Mouse (Mus musculus): ENCODE results near the gene Tmem156.
A peak's percentile ranks its signal among the peaks of the same experiment; 100 is the strongest.

The Tmem156 gene

DNA sequence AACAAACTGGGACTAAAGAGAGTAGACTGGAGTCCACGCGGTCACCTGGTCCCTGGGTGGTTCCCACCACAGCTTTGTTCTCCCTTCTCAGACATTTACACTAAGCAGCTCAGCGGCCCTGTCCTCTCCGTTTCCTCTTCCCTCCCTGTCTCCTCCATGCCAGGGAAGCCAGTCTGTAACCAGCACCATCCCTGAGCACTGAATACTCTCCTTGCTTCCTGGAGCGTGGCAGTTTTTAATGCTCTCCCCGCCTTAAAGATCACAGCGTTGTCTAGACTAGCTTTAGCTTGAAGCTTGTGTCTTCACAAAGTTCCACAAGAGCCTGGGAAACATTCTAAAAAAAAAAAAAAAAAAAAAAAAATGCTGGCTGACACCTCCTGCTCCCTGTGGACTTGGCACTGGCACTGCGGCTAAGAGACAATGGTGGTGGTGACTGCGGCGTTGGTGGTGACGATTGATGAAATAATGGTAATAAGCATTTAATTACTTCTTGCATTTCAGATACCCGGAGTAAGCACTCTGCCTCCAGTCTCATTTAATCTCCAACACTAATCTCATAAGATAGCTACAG, 44.6 kb downstream of the Tmem156 start:
- DNase-seq (ENCODE audit: low spot score): no peak

DNA sequence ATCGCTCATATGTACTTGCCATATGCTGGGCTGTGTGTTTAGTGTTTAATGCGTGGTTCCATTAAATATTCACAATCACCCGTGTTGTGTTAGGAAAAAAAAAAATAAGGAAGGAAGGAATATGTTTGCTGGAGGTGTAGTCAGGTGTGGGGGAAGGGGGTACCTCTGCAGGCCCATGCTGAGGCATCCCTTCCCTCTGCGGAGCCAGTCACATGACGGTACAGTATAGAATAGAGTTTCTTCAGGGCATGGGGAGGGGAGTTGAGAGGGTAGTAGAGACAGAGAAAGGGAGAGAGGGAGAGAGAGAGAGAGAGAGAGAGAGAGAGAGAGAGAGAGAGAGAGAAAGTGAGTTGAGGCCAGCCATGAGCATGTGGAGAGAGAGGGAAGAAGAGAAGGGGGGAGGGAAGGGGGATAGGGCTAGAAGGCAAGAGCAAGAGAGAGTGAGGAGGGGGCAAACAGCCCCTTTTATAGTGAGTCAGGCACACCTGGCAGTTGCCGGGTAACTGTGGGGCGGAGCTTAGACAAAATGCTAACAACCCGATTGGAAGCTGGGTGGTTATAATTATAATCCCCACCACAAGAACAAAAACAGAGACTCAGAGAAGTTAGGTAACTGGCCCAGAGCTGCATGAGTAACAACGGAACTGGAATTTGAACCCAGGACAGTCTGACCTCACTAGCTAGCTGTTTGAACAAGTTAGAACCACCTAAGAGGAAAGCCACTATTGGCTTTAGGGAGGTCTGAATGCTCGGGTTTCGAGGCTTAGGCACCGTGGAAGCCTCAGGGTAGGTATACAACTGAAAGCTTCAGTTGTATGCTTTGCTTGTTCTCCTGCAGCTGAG, 45.3 kb downstream of the Tmem156 start:
- DNase-seq (ENCODE audit: low spot score): no peak

DNA sequence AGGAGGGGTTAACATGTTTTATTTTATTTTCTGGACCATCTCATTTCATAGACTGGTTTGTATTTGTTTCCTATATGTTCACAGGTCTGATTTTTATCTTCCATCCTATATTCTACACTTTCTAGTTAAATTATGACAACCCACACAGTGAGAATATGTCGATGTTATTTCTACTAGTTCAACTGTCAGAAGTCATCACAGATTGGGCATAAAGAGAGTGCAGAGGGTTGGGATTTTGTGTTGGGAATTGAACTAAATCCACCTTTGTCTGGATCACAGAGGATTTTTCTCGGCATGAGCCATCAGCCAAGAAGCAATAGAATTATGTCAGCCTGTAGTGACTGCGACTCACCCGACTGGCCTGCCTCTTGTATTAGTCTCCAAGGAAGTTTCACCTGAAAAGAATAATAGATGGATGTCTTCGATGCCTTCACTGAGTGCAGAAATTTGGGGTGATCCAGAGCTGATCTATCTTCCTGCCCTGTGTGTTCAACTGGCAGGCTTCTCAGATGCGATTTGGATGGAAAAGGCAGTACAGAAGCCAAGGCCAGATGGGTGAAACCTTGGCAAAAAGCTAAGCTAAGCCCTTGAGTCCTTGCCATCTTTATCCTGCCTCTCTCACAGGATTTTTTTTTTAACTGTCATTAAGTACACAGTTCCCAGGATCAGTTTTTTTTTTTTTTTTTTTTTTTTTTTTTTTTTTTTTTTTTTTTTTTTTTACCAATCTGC, 46.1 kb downstream of the Tmem156 start:
- DNase-seq (ENCODE audit: low spot score): no peak

DNA sequence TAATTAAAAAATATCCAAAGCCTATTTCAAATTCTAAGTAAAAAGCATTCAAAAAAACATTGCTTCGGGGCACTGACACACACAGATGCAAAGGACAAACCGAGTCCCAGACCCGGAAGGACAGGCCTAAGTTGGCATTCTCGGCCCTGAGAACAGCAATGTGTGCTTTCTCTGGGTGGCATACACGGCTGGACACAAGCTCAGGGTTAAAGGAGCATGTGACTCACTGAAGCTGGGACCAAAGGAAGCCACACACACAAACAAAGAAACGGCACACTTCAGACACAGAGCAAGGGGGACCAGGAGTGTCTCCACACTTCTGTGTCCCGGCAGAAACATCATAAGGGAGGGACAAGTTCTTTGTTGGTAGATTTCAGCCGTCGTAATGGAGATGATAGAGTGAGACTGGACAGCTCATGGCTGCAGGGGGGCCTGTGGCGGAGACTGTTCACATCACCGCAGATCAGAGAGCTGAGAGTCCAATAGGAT, 48.5 kb downstream of the Tmem156 start:
- DNase-seq (ENCODE audit: low spot score): no peak

DNA sequence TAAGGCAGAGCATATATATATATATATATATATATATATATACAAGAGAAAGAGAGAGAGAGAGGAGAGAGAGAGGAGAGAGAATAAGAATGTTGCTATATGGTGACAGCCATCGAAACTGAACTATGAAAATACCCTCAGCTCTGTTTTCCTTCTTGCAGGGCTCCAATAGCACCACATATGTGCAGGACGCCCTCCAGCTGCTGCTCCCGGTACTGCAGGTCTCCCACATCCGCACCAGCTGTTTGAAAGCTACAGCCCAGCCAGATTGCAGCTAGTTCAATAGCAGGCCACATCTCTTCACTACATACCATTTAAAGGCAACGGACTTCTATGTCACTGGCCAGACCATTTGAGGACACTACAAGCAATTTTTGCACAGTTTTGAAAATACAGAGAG, 51.5 kb downstream of the Tmem156 start:
- DNase-seq (ENCODE audit: low spot score): peak; percentile 28

DNA sequence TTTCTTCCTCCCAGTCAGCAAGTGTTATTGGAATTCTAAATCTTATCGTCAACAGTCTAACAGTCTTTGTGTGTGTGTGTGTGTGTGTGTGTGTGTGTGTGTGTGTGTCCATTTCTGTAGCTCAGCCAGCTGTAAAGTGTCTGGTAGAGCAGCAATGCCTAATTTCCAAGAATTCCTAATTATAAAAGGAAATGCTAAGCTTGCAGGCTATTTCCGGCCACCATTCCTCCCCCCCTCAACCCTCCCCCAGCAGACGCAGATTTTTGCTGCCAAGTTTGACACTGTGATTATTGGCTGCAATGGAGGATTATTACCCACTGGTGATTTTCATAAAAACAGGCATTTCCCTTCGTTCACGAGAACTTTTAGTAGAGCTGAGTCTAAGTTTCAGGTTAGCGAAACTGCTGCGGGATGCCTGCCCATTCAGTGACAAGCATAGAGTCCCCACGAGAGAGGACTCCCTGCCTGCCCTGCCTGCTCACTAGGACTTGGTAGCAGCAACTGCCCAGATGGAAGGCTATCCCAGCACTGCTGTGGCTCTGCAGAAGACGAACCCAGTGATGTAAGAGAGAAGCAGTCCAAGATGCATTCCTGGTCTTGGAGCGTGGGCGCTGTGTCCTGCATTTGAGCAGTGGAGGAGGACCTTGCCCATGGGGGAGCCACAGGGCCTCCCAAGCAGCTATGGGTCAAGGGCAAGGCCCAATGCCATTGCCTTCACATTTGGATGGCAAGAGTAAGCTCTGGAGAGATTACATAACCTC, 52.9 kb downstream of the Tmem156 start:
- DNase-seq (ENCODE audit: low spot score): peak; percentile 39

DNA sequence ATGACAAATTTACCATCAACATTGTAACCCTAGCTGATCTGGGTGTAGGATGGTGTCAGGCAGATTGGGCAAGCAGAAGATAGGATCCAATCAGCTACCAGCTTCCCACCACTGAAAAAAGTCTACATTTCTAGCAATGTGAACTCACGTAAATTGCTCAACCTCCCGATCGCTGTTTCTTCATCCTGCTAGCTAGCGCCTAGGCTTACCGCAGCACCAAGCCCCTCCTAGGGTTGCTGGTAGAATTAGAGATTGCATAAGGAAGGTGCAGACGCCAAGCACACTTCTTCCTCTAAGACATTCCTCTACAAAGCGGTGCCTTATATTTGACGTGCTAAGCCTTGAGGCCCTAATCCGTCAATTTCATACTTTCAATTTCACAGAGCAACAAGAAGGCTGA, 53.6 kb downstream of the Tmem156 start:
- no peak for DNase-seq (ENCODE audit: low spot score)

DNA sequence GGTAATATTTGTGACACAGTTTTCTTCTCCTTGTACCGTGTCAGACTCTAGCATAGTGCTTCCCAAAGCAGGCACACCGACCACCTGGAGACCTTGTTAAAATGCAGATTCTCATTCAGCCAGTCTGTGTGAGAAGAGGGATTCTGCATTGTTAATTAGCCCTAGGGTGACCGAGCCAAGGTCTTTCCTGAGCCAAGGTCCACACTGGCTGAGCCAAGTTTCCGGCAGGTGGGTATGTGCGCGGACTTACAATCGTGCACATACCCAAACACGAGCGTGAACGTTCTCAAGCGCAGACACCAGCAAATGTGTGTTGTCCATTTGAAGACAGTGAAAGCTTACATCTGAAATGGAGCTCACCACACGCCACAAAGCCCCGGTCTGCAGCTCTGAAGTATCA, 55.3 kb downstream of the Tmem156 start:
- no peak for DNase-seq (ENCODE audit: low spot score)

DNA sequence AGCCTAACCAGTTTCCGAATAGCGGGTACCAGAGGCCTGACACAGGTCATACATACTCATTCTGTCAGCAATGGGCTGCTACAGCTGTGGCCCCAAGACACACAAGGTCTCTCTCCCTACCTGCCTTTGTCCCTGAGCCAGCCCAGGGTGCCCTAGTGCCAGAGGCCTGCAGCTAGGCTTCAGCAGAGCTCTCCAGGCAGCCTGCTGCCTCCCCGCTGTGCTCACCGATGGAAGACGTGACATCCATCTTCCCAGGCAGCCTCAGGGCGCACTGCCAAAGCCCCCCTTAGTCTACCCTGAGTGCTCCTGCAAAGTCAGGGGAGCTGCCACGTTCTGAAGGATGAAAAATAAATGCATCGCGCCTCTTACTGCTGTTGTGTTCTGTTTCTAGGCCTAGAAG, 63.9 kb downstream of the Tmem156 start:
- DNase-seq (ENCODE audit: low spot score): peak; percentile 32

DNA sequence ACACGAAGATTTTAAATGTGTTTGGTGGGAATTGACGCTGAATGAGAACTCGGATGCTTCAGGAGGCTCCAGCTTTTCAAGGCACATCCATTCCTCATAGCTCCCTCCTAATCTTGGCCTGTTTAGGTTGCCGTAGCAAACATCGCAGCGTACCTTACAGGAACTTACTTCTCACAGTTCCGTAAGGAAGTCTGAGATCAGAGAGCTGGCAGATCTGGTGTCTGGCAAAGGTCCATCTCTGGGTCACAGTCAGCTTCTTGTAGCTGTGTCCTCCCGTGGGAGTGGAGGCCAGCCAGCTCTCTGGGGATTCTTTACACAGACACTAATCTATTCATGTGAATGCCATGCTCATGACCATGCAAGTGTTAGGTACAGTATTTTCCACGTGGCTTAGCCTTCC, 65.2 kb downstream of the Tmem156 start:
- no peak for DNase-seq (ENCODE audit: low spot score)

DNA sequence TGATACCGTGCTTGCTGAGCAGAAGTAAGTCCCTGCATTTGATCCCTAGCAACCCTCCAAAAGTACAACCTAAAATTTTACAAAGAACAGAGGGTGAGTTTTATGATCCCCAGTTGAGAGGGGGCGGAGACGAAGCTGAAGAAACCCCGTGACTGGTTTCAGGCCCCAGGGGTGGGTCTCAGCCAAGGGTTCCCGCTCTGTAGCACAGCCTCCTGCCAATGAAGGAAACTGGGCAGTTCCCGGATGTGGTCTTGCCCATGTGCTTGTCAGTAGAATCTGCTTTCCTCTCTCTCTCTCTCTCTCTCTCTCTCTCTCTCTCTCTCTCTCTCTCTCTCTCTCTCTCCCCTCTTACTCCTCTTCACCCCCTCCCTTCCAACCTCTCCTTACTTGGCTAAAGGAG, 66.0 kb downstream of the Tmem156 start:
- no peak for DNase-seq (ENCODE audit: low spot score)

DNA sequence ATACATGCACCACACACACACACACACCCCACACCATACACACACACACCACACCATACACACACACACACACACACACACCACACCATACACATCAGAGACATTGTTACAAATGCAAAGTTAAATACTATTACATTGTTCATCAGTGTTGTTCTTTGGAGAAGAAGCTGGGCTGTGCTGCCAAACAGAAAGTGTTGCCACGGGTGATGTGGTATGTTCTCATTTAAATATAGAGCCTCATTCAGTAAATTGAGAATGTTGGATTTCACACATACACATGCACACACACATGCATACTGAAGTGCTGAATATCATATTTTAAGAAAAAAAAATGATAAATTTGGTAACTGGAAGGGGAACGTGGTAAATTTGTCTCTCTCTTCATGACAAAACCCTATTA, 67.3 kb downstream of the Tmem156 start:
- no peak for DNase-seq (ENCODE audit: low spot score)

DNA sequence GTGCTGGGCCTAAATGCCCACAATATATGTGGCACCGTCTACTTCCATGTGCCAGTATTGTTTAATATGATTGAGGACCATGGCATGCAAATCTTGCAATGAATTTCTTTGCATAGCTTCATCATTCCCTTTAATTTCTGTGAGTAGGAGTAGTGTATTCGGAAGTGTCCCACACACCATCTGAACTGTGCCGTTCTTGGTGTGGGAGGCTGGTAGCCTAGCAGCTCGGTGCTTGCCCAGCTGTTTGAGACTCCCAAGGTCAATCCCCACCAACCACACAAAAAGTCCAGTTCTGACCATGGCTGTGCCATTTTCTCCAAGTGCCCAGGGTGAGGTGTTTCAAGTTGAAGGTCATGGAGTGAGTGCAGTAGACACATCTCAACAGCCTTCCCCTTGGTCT, 69.9 kb downstream of the Tmem156 start:
- no peak for DNase-seq (ENCODE audit: low spot score)

DNA sequence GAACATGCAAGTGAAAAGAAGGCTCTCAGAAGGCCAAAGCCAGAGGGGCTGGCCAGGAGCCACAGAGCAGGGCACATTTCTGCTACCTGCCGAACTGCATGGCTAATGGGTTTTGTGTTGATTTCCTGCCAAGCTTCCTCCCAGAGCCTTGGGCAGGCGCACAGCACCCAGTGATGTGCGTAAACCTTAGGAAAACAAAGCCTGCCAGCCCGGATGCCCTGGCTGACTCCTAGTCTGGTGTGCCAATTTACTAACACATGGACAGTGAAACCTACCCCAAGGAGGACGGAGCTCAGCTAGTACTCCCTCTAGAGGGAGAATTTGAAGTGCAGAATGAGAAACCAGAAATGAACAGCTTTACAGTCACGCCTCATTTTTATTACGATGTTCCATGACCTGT, 72.1 kb downstream of the Tmem156 start:
- DNase-seq (ENCODE audit: low spot score): peak; percentile 45

DNA sequence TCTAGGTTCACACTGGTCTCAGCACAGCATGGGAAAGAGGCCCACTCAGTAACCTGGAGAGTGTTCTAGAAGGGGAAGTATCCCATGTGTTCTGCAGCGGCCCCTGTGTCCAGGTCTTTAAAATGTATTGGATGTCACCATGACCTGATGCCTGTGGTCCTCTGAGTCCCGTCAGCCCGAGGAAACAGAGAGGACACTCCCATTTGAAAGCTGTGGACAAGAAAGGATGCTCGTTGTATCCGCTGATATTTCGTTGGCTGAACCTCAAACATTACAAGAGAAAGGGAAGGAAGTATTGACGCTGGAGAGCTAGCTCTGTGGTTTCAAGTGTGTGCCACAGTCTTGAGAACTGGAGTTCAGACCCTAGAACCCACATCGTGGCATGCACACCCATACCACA, 72.8 kb downstream of the Tmem156 start:
- DNase-seq (ENCODE audit: low spot score): no peak

DNA sequence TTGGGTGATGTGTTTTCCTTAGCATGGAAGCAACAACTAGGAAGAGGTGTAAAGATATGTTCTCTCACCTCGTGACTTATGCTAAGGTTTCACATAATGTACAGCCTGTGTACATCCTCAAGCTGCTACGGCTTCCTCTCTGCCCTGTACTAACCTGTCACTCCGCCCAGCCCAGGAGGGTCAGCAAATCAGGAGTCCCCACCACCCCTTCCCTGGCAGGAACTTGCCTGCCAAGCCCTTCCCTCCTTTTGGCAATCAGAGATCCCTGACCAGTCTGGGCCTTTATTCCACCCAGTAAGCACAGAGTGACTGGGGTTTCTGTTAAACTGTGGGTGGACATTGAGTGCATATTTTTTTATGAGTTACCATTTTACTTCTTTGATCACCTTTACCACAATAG, 76.4 kb downstream of the Tmem156 start:
- DNase-seq (ENCODE audit: low spot score): no peak

DNA sequence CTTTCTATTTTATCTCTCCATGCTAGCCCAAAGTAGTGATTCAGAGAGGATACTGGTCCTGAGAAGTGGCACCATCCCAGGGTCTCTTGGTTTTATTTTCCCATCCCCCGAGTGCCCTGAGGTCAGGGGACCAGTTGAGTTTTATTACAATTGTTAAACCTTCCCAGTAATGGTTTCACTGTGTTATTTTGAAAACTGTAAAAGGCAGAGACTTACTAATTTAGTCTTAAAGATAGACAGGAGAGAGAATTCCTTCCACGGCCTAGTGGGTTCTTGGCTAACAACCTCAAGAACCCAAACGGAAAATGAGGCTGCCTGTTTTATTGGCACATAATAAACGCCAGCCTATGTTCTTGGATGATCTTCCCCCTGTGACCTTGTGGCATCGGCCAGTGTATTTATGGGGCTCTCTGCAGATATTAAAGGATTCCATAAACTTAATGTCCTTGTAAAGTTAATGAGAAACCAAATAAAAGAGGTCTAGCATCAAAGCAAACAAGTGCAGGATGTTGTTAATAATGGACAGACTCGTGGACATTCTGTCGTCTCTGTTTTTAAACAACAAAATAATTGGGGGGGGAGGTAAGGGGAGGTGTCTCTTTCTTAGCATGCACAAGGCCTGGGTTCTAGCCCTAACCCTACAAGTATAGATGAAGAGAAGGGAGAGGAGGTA, 79.9 kb downstream of the Tmem156 start:
- DNase-seq (ENCODE audit: low spot score): no peak

DNA sequence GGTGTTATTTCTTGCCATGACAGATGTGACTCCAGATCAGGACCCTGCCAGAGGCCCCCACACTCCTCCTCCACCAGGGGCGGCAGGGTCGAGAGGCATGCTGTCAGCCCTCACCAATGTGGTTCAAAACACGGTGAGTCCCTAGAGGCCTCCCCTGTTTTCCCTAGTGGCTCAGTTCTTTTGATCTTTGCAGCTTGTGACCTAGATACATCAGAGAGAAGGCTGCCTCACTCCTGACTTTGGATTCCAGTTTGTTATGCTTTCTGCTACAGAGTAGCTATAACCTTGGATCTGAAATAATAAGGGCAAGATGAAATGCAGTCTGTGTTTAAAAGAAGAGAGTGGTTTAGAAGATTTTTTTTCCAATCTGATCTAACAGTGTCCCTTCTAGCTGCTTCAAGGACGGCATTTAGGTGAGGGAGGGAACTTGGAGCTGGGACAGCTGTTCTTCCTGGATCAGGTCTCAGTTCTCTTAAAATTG, 85.9 kb downstream of the Tmem156 start:
- peak; percentile 28 for DNase-seq (ENCODE audit: low spot score)

DNA sequence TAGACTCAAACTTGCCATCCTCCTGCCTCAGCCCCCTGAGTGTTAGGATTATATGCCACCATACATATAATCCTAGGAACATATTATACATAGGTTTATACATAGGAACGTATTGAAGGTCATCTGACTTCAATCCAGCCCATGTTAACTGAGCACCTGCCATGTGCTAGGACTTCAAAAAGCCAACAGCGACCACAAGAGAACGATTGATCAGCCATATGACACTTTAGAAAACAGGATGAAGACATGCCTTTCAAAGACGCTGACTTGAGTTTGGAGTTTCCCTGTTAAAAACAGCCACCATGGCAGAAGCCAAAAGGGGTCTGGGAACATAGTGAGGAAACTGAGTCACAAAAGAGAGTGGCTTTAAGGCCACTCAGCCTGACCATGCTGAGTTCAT, 86.7 kb downstream of the Tmem156 start:
- DNase-seq (ENCODE audit: low spot score): no peak
